Mouse (Mus musculus): ENCODE results near the gene Srp54c. TPM values are rescaled to one million over a fixed set of nuclear protein-coding genes. Genes with fewer than 3 reads are reported as not detected.

Srp54c gene
- polyA plus RNA-seq, 1 experiment from 2014 or later, result 71.1 TPM

DNA sequence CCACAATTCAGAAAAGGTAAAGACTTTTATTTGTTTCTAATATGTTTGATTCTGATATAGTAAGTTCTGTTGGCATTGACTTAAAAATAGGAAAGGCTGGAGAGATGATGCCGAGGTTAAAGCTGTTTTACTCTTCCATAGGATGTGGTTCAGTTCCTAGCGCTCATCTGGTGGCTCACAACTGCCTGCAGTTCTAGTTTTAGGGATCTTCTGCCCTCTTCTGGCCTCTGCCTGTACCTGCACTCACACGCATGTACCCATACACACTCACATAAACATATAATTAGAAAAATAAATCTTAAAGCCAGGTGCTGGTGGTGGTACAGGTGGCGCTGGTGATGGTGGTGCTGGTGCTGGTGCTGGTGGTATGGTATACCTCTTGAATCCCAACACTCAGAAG lies 76.4 kb downstream of the Srp54c start:
- Histone ChIP-seq H3K27me3 (ENCODE audit: control insufficient read depth, insufficient read depth, low read length) (no peaks in the 10 kb centered on the region), H3K9me3 (ENCODE audit: control insufficient read depth, low read length) (no peaks in the 10 kb centered on the region), H3K9ac (ENCODE audit: low read depth, low read length) (no peak overlapping the region), H3K4me2 (replicated peaks; ENCODE audit: low read depth, low read length) (no peak overlapping the region), H3K4me1 (ENCODE audit: control insufficient read depth, insufficient read depth, low read length) (peaks cover 2% of the 10 kb centered on the region; the same call in 1 of the 2 replicates), H3K4me3 (ENCODE audit: low read length) (no peak overlapping the region), H3K27ac (ENCODE audit: low read depth, low read length) (no peak overlapping the region), H3K36me3 (ENCODE audit: control insufficient read depth, insufficient read depth, low read length) (peaks cover 10% of the 10 kb centered on the region; the same call in 1 of the 2 replicates)
- no peak for ATAC-seq (ENCODE audit: low FRiP score, low TSS enrichment)
- 99% methylated on average over 4 of the region's 4 CpGs for WGBS

DNA sequence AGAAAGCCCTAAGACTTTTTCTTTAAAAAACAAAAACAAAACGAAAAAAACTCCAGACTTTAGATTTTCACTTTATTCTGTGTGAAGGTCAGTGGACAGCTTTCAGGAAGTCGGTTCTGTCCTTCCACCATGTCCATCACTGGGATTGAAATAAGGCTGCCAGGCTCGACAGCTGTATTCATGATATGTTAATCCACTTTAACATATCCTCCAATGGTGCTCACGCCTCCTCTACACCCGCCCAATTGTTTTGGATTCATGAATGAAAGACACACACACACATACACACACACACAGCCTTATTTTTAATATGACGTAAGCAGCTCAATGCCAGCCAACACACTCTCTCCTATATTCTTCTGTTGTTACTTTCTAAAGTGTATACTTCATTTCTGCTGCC lies 77.6 kb downstream of the Srp54c start:
- no peak for ATAC-seq (ENCODE audit: low FRiP score, low TSS enrichment)
- H3K36me3 ChIP-seq (ENCODE audit: control insufficient read depth, insufficient read depth, low read length), result peaks cover 10% of the 10 kb centered on the region; the same call in 1 of the 2 replicates

DNA sequence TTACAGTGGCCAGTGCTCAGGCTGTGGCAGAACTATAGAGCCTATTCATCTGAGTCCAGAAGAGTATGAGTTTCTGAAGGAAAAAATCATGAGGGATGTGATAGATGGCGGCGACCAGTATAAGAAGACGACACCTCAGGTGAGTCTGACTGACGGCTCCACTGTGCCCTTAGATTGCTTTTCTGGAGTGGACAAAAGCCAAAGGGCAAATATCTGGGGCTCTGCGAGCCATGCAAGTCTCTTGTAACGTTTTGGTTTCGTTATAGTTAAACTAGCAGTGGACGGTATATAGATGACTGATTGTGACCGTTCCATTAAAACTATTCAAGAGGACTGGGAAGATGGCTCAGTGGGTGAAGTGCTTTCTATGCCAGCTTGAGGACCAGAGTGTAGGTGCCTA lies 78.8 kb downstream of the Srp54c start:
- no peak overlapping the region for H3K9ac ChIP-seq (ENCODE audit: low read depth, low read length)
- H3K36me3 ChIP-seq (ENCODE audit: control insufficient read depth, insufficient read depth, low read length), result peaks cover 10% of the 10 kb centered on the region; the same call in 1 of the 2 replicates
- H3K4me1 ChIP-seq (ENCODE audit: control insufficient read depth, insufficient read depth, low read length), result no peaks in the 10 kb centered on the region
- H3K4me2 ChIP-seq (replicated peaks; ENCODE audit: low read depth, low read length), result no peak overlapping the region
- no peaks in the 10 kb centered on the region for H3K27me3 ChIP-seq (ENCODE audit: control insufficient read depth, insufficient read depth, low read length)
- H3K4me3 ChIP-seq (ENCODE audit: low read length), result no peak overlapping the region
- no peak overlapping the region for H3K27ac ChIP-seq (ENCODE audit: low read depth, low read length)
- H3K9me3 ChIP-seq (ENCODE audit: control insufficient read depth, low read length), result no peaks in the 10 kb centered on the region
- WGBS, result 89% methylated on average over 9 of the region's 9 CpGs
- ATAC-seq (ENCODE audit: low FRiP score, low TSS enrichment), result no peak

More for the DNA sequence above, 77.6 kb downstream of the Srp54c start:
- no peak overlapping the region for H3K4me2 ChIP-seq (replicated peaks; ENCODE audit: low read depth, low read length)
- H3K27ac ChIP-seq (ENCODE audit: low read depth, low read length), result no peak overlapping the region
- H3K4me3 ChIP-seq (ENCODE audit: low read length), result no peak overlapping the region
- H3K9ac ChIP-seq (ENCODE audit: low read depth, low read length), result no peak overlapping the region
- H3K4me1 ChIP-seq (ENCODE audit: control insufficient read depth, insufficient read depth, low read length), result no peaks in the 10 kb centered on the region
- no peaks in the 10 kb centered on the region for H3K27me3 ChIP-seq (ENCODE audit: control insufficient read depth, insufficient read depth, low read length)
- H3K9me3 ChIP-seq (ENCODE audit: control insufficient read depth, low read length), result no peaks in the 10 kb centered on the region
- 88% methylated on average over 6 of the region's 6 CpGs for WGBS

DNA sequence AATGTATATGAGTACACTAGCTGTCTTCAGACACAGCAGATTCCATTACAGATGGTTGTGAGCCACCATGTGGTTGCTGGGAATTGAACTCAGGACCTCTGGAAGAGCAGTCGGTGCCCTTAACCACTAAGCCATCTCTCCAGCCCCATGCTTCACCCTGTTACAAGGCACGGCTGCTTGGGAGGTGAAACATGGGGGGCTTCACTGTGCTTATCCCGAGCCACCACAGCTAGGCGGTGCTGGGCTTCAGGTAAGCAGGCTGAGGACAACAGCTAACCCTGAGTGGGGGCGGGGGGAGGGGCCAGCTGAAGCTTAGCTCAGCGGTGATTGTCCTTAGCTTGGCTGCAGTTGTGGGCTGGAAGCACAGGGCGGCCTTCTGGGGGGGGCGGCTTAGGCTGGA lies 79.5 kb downstream of the Srp54c start:
- Histone ChIP-seq H3K36me3 (ENCODE audit: control insufficient read depth, insufficient read depth, low read length) (peaks cover 10% of the 10 kb centered on the region; the same call in 1 of the 2 replicates), H3K4me3 (ENCODE audit: low read length) (no peak overlapping the region), H3K9ac (ENCODE audit: low read depth, low read length) (no peak overlapping the region), H3K27me3 (ENCODE audit: control insufficient read depth, insufficient read depth, low read length) (no peaks in the 10 kb centered on the region), H3K4me2 (replicated peaks; ENCODE audit: low read depth, low read length) (no peak overlapping the region), H3K27ac (ENCODE audit: low read depth, low read length) (no peak overlapping the region), H3K9me3 (ENCODE audit: control insufficient read depth, low read length) (no peaks in the 10 kb centered on the region), H3K4me1 (ENCODE audit: control insufficient read depth, insufficient read depth, low read length) (no peaks in the 10 kb centered on the region)
- no peak for ATAC-seq (ENCODE audit: low FRiP score, low TSS enrichment)
- 83% methylated on average over 8 of the region's 8 CpGs for WGBS

DNA sequence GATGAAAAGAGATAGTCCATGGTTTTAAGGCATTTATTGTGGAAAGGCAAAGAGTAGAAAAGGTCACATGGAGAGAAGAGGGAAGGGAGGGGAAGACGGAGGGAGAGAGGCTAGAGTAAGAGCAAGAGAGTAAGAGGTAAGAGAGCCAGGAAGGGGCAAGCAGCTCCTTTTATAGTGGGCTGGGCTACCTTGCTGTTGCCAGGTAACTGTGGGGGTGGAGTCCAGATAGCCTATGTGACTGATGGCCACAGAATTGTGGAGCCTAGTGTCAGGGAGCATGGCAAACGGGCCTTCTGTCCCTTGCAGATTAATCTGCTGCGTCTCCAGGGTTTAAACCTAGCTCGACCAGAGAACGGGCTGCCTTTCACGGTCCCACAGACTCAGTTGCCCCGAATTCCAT lies 81.9 kb downstream of the Srp54c start:
- H3K4me1 ChIP-seq (ENCODE audit: control insufficient read depth, insufficient read depth, low read length), result no peaks in the 10 kb centered on the region
- ATAC-seq (ENCODE audit: low FRiP score, low TSS enrichment), result no peak
- no peaks in the 10 kb centered on the region for H3K9me3 ChIP-seq (ENCODE audit: control insufficient read depth, low read length)
- H3K36me3 ChIP-seq (ENCODE audit: control insufficient read depth, insufficient read depth, low read length), result peaks cover 10% of the 10 kb centered on the region; the same call in 1 of the 2 replicates
- WGBS, result 86% methylated on average over 7 of the region's 7 CpGs
- H3K27me3 ChIP-seq (ENCODE audit: control insufficient read depth, insufficient read depth, low read length), result no peaks in the 10 kb centered on the region
- no peak overlapping the region for H3K9ac ChIP-seq (ENCODE audit: low read depth, low read length)
- H3K27ac ChIP-seq (ENCODE audit: low read depth, low read length), result no peak overlapping the region
- no peak overlapping the region for H3K4me2 ChIP-seq (replicated peaks; ENCODE audit: low read depth, low read length)
- no peak overlapping the region for H3K4me3 ChIP-seq (ENCODE audit: low read length)

Other genes starting within 250 kb of the Srp54c start
- gene Gm20403, start 243.6 kb upstream of the Srp54c start, polyA plus RNA-seq (2014; fragmentation: Nextera tagmentation; extraction: Ambion mirVana), result not detected in 2 replicates
- gene Baz1a, start 215.8 kb upstream of the Srp54c start, polyA plus RNA-seq (2014; fragmentation: Nextera tagmentation; extraction: Ambion mirVana), result 25.2 and 29.0 TPM in 2 replicates
- 40.9 and 47.2 TPM in 2 replicates for gene 2700097O09Rik, start 150.1 kb upstream of the Srp54c start, polyA plus RNA-seq (2014; fragmentation: Nextera tagmentation; extraction: Ambion mirVana)
- 141 and 167 TPM in 2 replicates for gene Srp54a, start 149.9 kb upstream of the Srp54c start, polyA plus RNA-seq (2014; fragmentation: Nextera tagmentation; extraction: Ambion mirVana)
- 10.0 and 14.5 TPM in 2 replicates for gene Fam177a, start 105.7 kb upstream of the Srp54c start, polyA plus RNA-seq (2014; fragmentation: Nextera tagmentation; extraction: Ambion mirVana)
- 51.5 and 56.7 TPM in 2 replicates for gene Srp54b, start 75.1 kb upstream of the Srp54c start, polyA plus RNA-seq (2014; fragmentation: Nextera tagmentation; extraction: Ambion mirVana)
- 2.3 and 3.8 TPM in 2 replicates for gene 1700047I17Rik2, start 30.6 kb upstream of the Srp54c start, polyA plus RNA-seq (2014; fragmentation: Nextera tagmentation; extraction: Ambion mirVana)
- gene 1110008L16Rik, start 69.4 kb downstream of the Srp54c start, polyA plus RNA-seq (2014; fragmentation: Nextera tagmentation; extraction: Ambion mirVana), result 14.0 and 17.9 TPM in 2 replicates
- 20.3 and 21.0 TPM in 2 replicates for gene Ppp2r3c, start 72.8 kb downstream of the Srp54c start, polyA plus RNA-seq (2014; fragmentation: Nextera tagmentation; extraction: Ambion mirVana)
- 473 and 512 TPM in 2 replicates for gene Psma6, start 154.1 kb downstream of the Srp54c start, polyA plus RNA-seq (2014; fragmentation: Nextera tagmentation; extraction: Ambion mirVana)